Mouse (Mus musculus) limb, embryonic 15.5 days (tissue): Measurements from ENCODE around the gene Tfap2a. TPM values are rescaled to one million over a fixed set of nuclear protein-coding genes. Genes with fewer than 3 reads are reported as not detected.
A peak's percentile ranks its signal among the peaks of the same experiment; 100 is the strongest.

Source experiments
- ATAC-seq: fragments of 200-750 bp; cut with Nextera tagmentation; 2 replicates; pipeline ENCODE4 v1.8.0; 2017; ENCODE audit warnings: low read depth, moderate TSS enrichment; ENCODE audit not compliant: insufficient number of reproducible peaks, low FRiP score, low TSS enrichment
- H3K27ac ChIP-seq: fragments of 300-500 bp; sonication (generic); 2 replicates; pipeline ENCODE4 v1.5.1; 2015; ENCODE audit warnings: moderate library complexity, mild to moderate bottlenecking, inconsistent platforms
- H3K27me3 ChIP-seq: fragments of 300-500 bp; sonication (generic); 2 replicates; pipeline ENCODE4 v1.6.1; 2015; ENCODE audit warnings: inconsistent platforms
- H3K36me3 ChIP-seq: fragments of 300-500 bp; sonication (generic); 2 replicates; pipeline ENCODE4 v1.6.1; 2015; ENCODE audit warnings: inconsistent platforms
- H3K4me1 ChIP-seq: fragments of 300-500 bp; sonication (generic); 2 replicates; pipeline ENCODE4 v1.6.1; 2015; ENCODE audit warnings: inconsistent platforms
- H3K4me2 ChIP-seq: fragments of 300-500 bp; sonication (generic); 2 replicates; pipeline ENCODE4 v1.6.1; 2015; ENCODE audit warnings: mild to moderate bottlenecking, inconsistent platforms
- H3K4me3 ChIP-seq: fragments of 300-500 bp; sonication (generic); 2 replicates; pipeline ENCODE4 v1.5.1; 2015; ENCODE audit warnings: mild to moderate bottlenecking, inconsistent platforms
- H3K9ac ChIP-seq: fragments of 300-500 bp; sonication (generic); 2 replicates; pipeline ENCODE4 v1.6.1; 2015; ENCODE audit warnings: inconsistent platforms
- H3K9me3 ChIP-seq: fragments of 300-500 bp; sonication (generic); 2 replicates; pipeline ENCODE4 v1.6.1; 2016; ENCODE audit warnings: inconsistent platforms
- WGBS: fragments of 180-500 bp; shearing (Covaris S2); methylation state at CpG from one replicate; pipeline ENCODE4 v1.1.7; 2015; 5-methylcytosine and 5-hydroxymethylcytosine counted together
- polyA plus RNA-seq: library from polyadenylated mRNA; unstranded; fragments of >200 nt; fragmentation: Nextera tagmentation; extraction: Ambion mirVana; gene quantifications from 2 replicates; pipeline ENCODE4 v1.2.1, GENCODE M21; 2015

Tfap2a gene
- polyA plus RNA-seq, 1 experiment from 2014 or later = 14.8 TPM

DNA sequence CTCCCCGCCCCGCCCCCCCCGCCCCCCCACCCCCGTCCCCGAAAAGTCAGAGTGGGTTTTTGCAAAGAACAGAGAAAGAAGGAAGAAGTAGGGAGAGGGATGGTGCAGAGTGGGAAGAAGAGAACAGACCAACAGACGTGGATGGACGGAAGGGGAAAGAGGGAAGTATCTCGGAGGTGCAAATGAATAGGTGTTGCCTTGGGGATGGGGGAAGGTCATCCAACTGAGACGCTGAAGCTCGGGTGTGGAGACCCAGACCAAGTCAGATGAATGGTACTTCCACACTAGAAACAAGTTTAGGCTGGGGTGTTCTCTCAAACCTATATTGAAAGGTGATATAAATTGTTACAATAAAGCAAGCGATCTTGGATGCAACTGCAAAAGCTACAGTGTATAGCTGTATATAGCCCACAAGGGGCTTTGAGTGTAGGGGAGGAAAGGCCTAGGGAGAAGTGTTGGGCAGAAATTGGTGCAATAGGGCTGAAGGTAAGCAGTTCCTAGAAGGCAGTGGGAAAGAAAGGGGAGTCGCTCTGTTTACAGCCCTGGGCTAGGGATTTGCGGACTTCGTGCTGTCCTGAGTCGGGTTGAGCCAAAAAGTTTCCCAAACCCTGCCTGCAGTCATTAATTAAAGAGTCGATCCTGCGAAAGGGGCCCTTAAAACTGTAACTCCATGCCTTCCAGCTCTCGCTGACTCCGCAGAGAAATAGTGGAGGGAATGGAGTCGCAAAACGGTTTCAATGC lies 28.7 kb downstream of the Tfap2a start:
- H3K27me3 ChIP-seq = peaks cover 90% of the 10 kb centered on the region
- H3K9me3 ChIP-seq = no peaks in the 10 kb centered on the region
- peak overlapping the region; percentile 19; the same call in 1 of the 2 replicates for H3K4me3 ChIP-seq
- H3K9ac ChIP-seq = no peak overlapping the region
- no peak overlapping the region for H3K27ac ChIP-seq
- 3% methylated on average over 21 of the region's 21 CpGs for WGBS
- H3K36me3 ChIP-seq = no peaks in the 10 kb centered on the region
- no peak for ATAC-seq
- H3K4me1 ChIP-seq = peaks cover 23% of the 10 kb centered on the region
- H3K4me2 ChIP-seq = peak overlapping the region; percentile 37

DNA sequence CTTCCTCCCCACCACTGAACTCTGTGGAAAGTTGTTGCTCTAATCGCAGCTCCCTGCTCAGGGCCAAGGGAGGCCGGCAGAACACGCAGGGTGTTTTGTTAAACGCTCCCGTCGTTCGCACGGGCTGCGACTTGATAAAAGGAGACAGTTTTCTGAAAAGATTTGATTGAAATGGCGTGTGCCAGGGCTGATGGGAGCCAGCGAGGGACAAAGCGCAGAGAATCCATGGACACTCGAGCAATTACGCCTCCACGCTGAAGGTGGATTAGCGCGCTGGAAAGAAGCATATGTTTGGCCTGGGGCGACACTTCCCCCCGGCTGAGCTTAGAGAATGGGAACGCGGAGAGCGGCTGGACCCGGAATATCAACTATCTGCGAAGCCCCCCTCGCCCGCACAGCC lies 29.3 kb downstream of the Tfap2a start:
- Histone ChIP-seq H3K27me3 (peaks cover 91% of the 10 kb centered on the region), H3K36me3 (no peaks in the 10 kb centered on the region), H3K9me3 (no peaks in the 10 kb centered on the region), H3K4me2 (peak overlapping the region; percentile 37), H3K27ac (no peak overlapping the region), H3K9ac (no peak overlapping the region), H3K4me3 (peak overlapping the region; percentile 19), H3K4me1 (peaks cover 28% of the 10 kb centered on the region)
- ATAC-seq = no peak
- 2% methylated on average over 26 of the region's 26 CpGs for WGBS

DNA sequence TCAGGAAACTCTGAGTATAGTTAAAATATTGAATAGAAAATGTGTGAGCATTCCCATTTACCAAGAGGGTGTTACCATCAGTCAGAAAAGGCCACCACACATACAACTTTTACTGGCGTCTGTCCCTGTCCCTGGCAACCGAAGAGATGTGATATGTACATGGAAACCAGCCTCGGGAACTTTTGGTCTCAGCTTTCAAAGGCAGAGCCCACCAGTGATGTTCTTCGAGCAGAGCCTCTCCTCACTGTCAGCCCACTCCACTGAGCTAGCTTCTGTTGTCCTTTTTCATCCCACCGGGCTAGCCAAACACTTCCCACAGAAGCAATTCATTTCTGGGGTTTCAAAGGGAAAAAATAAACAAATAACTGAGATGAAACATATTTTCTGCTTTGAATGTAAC lies 29.9 kb downstream of the Tfap2a start:
- 15% methylated on average over 5 of the region's 5 CpGs for WGBS
- no peaks in the 10 kb centered on the region for H3K36me3 ChIP-seq
- H3K4me1 ChIP-seq = peaks cover 32% of the 10 kb centered on the region
- no peaks in the 10 kb centered on the region for H3K9me3 ChIP-seq
- no peak overlapping the region for H3K27ac ChIP-seq
- H3K4me2 ChIP-seq = no peak overlapping the region
- H3K9ac ChIP-seq = no peak overlapping the region
- H3K4me3 ChIP-seq = no peak overlapping the region
- no peak for ATAC-seq
- H3K27me3 ChIP-seq = peaks cover 91% of the 10 kb centered on the region

DNA sequence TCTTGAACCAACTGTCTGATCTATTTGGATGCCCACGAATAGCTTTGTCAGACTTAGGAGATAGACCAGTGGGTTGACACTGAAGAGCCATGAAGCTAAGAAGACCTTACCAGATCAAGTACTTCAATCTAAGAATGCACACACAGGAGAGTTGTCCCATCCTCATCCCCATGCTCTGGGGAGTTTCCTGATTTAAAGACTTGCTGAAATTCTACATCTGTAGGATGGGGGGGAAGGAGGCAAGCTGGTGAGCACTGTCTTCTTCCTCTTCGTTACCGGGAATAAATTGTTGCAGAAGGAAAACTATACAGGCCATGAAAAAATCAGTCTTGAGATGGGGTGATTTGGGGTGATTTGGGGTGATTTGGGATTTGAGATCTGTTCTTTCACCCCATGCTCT lies 30.5 kb downstream of the Tfap2a start:
- 23% methylated on average over 3 of the region's 3 CpGs for WGBS
- Histone ChIP-seq H3K4me3 (no peak overlapping the region), H3K36me3 (no peaks in the 10 kb centered on the region), H3K4me2 (no peak overlapping the region), H3K4me1 (peaks cover 39% of the 10 kb centered on the region), H3K27me3 (peaks cover 94% of the 10 kb centered on the region), H3K9me3 (no peaks in the 10 kb centered on the region), H3K9ac (no peak overlapping the region), H3K27ac (no peak overlapping the region)
- no peak for ATAC-seq

DNA sequence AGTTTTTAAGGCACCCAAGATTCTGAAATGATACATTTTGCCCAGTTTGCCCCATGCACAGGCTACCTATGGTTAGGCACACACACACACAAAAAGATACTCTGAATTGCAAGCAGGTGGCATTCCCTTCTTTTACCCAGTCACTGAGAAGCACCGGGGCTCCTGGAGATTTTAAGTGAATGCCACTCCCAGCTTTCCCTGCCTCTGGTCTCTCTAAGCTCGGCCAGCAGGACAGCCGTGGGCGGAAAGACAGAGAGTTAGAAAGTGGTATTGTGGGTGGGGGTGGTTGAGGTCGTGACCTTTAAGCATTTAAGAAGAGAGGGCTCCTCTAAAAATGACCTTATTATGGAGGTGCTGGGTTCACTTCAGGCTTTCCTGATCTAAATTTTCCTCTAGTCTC lies 31.6 kb downstream of the Tfap2a start:
- Histone ChIP-seq H3K27me3 (peaks cover 95% of the 10 kb centered on the region), H3K36me3 (no peaks in the 10 kb centered on the region), H3K4me2 (no peak overlapping the region), H3K4me3 (no peak overlapping the region), H3K9ac (no peak overlapping the region), H3K4me1 (peaks cover 43% of the 10 kb centered on the region), H3K9me3 (no peaks in the 10 kb centered on the region), H3K27ac (no peak overlapping the region)
- 23% methylated on average over 5 of the region's 5 CpGs for WGBS
- ATAC-seq = no peak

DNA sequence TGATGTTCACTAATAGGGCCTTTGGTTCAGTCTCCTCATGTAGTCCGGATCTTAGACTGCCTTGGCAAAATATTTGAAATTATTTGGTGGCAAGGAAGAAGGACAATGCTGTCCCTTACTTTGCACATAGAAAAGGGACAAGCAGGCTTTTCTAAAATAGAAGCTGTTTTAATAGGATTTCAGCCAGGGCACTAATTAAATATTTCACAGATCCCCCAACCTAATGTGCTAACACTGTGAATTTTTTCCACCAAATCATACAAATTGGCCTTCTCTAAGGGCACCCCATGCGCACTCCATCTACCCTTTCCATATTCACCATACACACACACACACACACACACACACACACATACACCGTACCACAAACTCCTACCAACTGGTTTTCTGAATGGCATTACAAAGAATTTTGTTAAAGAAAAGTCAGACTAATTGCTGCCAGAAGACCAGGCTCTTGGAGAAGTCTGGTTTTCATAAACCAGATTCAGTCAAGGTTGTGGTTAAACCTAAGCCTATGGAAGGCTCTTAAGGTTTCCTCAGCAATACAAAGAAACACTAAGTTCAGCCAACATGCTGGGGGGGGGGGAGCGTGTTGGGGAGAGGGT lies 32.3 kb downstream of the Tfap2a start:
- Histone ChIP-seq H3K9ac (no peak overlapping the region), H3K4me2 (no peak overlapping the region), H3K9me3 (no peaks in the 10 kb centered on the region), H3K27me3 (peaks cover 95% of the 10 kb centered on the region), H3K36me3 (no peaks in the 10 kb centered on the region), H3K4me3 (no peak overlapping the region), H3K4me1 (peaks cover 43% of the 10 kb centered on the region), H3K27ac (no peak overlapping the region)
- ATAC-seq = no peak
- 26% methylated on average over 4 of the region's 4 CpGs for WGBS

DNA sequence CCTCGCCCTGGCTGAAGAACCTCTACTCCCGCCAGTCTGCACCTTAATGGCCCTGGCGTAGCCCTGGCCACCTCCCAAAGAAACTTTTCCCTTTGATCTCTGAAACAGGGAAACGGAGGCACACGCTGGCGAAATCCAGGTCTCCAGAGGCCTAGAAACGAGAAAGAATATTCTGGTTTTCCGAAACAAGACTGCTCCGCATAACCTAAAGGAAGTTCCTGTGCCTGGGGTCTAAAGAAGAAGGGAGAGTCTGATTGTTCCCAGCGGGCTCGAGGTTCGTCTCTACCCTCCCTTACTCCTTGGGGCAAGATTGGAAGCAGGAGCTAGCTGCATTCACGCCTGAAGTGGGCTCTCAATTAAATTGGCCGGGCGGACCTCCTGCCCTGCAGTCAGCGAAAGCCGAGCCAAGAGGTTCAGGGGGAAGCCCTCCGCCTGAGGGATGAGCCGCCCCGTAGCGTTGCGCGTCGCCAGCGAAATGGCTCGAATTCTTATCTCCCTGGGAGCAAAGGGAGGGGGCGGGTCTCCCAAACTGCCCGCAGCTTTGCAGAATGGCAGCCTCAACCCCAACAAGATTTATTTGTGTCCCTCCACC lies 33.2 kb downstream of the Tfap2a start:
- Histone ChIP-seq H3K27ac (no peak overlapping the region), H3K4me2 (peak overlapping the region; percentile 45), H3K27me3 (peaks cover 91% of the 10 kb centered on the region), H3K4me1 (peaks cover 39% of the 10 kb centered on the region), H3K9ac (no peak overlapping the region), H3K36me3 (no peaks in the 10 kb centered on the region), H3K9me3 (no peaks in the 10 kb centered on the region), H3K4me3 (peak overlapping the region; percentile 34)
- under 1% methylated on average over 28 of the region's 28 CpGs for WGBS
- no peak for ATAC-seq

DNA sequence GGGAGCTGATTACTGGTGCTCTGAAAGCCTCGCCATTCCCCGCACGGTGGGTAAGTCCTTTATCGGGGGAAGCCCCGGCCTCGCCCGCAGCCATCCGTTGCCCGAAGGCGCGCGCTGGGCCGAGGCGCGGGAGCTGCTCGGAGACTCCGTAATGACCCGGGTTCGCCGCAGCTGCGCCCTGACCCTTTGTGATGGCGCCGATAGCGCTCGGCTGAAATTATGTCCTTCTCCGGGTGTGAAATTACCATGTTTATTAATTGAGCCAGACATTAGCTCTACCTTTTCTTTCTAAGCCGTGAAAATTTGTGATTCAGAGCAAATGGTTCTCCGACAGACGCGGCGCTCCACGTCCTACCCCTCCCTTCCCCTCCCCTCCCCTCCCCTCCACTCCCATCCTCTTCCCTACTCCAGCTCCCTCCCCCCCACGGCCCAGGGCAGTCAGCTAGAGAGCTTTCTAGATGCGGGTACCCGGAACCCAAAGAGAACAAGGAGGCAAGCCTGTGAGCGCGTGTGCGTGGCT lies 34.1 kb downstream of the Tfap2a start:
- Histone ChIP-seq H3K4me2 (peak overlapping the region; percentile 45), H3K9me3 (no peaks in the 10 kb centered on the region), H3K9ac (no peak overlapping the region), H3K27ac (no peak overlapping the region), H3K4me1 (peaks cover 34% of the 10 kb centered on the region), H3K27me3 (peaks cover 90% of the 10 kb centered on the region), H3K4me3 (peak overlapping the region; percentile 34), H3K36me3 (no peaks in the 10 kb centered on the region)
- no peak for ATAC-seq
- under 1% methylated on average over 38 of the region's 38 CpGs for WGBS

DNA sequence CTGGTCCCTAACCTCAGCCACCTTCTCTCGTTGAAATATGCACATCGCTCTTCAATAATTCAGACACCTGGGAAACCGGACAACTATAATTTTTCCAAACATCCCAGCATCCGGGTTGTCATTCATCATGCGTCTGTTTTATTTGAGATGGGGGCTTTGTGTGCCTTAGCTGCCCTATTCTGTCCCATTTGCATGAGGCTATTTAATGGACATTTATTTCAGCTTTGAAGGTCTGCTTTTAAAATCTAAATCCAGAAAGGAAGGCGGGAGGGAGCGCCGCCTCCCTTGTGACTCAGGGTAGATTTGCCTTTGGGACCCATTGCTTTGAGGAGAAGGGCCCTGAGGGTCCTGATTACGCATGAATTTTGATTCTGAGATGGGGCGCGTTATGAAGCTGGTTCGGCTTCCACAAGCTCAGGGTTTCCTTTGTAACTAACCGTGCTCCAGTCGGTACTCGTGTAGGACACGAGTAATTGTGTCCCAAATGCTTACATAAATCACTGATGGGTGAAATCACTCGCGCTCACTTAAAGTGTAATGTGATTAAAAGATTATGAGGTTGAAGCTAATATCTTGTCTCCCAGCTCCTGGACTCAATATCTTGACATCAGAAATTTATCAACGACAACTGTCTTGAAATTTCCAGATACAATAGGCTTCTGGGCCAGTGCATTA lies 34.9 kb downstream of the Tfap2a start:
- H3K4me1 ChIP-seq = peaks cover 31% of the 10 kb centered on the region
- H3K4me2 ChIP-seq = no peak overlapping the region
- H3K27ac ChIP-seq = no peak overlapping the region
- H3K27me3 ChIP-seq = peaks cover 83% of the 10 kb centered on the region
- no peaks in the 10 kb centered on the region for H3K9me3 ChIP-seq
- WGBS = 8% methylated on average over 19 of the region's 19 CpGs
- no peak for ATAC-seq
- no peaks in the 10 kb centered on the region for H3K36me3 ChIP-seq
- H3K4me3 ChIP-seq = no peak overlapping the region
- no peak overlapping the region for H3K9ac ChIP-seq

DNA sequence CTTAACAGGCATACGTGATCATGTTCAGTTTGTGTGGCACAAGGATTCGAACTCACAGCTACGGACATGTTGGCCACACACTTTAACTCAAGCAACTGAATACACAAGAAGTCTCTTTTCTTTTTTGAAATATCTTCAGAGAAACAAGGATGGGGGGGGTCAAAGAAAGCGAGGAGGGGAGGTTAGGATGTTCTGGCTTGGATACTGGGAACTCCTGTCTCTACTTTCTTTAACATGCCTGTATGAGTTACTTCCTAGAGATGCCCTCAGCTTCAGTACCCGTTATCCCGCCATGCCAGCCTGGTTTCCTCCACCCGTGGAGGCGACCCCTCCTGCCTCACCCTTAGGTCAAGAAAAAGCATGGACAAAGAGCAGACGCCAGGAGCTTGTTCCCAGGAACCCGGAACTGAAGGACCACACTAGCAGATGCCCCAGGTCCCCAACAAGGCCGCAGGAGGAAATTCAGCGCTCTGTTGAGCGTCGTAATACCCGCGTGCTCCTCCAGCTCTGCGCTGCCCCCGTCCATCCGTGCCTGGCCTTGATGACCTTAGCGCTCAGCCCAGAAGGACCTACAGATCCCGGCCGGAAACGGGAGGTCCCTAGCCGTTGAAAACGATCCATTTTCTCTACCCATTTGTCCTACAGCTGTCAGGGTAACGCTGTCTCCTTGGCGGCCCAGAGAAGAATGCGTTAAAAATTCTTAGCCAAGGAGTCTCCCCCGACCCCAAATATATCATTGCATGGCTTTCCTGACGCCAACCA lies 35.6 kb downstream of the Tfap2a start:
- Histone ChIP-seq H3K36me3 (no peaks in the 10 kb centered on the region), H3K4me2 (no peak overlapping the region), H3K4me3 (no peak overlapping the region), H3K27ac (no peak overlapping the region), H3K9ac (no peak overlapping the region), H3K4me1 (peaks cover 31% of the 10 kb centered on the region), H3K9me3 (no peaks in the 10 kb centered on the region), H3K27me3 (peaks cover 77% of the 10 kb centered on the region)
- ATAC-seq = no peak
- 15% methylated on average over 30 of the region's 30 CpGs for WGBS

DNA sequence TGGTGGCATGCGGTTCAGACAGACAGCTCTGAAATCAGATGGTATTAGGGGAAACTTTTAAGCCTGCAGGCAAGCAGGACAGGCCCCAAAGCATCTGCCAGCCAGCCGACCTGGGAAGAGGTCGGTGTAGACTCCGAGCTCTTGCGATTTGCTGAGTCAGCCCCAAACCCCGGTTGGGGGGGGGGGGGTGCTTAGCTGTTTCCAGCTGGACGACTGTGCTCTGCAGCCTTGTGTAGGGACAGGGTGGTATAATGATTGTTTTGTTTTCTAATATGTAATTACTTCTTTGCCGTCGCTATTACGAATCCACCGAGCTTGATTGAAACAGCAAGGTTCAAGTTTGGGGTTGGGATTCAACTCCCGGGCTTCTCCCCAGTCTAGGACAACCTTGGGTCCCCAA lies 36.5 kb downstream of the Tfap2a start:
- WGBS = 7% methylated on average over 12 of the region's 12 CpGs
- ATAC-seq = no peak
- no peak overlapping the region for H3K9ac ChIP-seq
- no peak overlapping the region for H3K4me2 ChIP-seq
- no peaks in the 10 kb centered on the region for H3K9me3 ChIP-seq
- H3K4me1 ChIP-seq = peaks cover 31% of the 10 kb centered on the region
- H3K36me3 ChIP-seq = no peaks in the 10 kb centered on the region
- peaks cover 69% of the 10 kb centered on the region for H3K27me3 ChIP-seq
- H3K4me3 ChIP-seq = no peak overlapping the region
- no peak overlapping the region for H3K27ac ChIP-seq
